Mouse (Mus musculus) Patski (cell line): ENCODE data around the gene Gsn. TPM values are rescaled to one million over a fixed set of nuclear protein-coding genes. Genes with fewer than 3 reads are reported as not detected.

Experiments used
- ATAC-seq: fragments of 100-300 bp; one replicate; pipeline ENCODE4 v1.8.0; 2021
- CTCF ChIA-PET: fragments of 350-600 bp; sonication (Branson Sonifier 250); formaldehyde crosslinking; loops from one replicate; lab custom pipeline; 2022; ENCODE audit warnings: inconsistent platforms; lab: Charles Lee
- POLR2A ChIA-PET: fragments of 350-600 bp; sonication (Branson Sonifier 250); formaldehyde crosslinking; loops from one replicate; lab custom pipeline; 2022; ENCODE audit warnings: antibody characterized with exemption, inconsistent platforms; lab: Charles Lee
- DNase-seq: peaks from one replicate; pipeline ENCODE4 v3.0.0-alpha.2; 2011; ENCODE audit warnings: low read depth, low spot score
- H3K27me3 ChIP-seq: fragments of 371-371 bp; one replicate; pipeline ENCODE4 v1.5.1; 2021
- CTCF ChIP-seq: fragments of 100-300 bp; IDR thresholded peaks from one replicate; pipeline ENCODE4 v1.5.1; 2021
- in situ Hi-C: fragments of 300-500 bp; cut with MboI; formaldehyde crosslinking; loops from 3 replicates; pipeline ENCODE4 v1.11.1; 2018; ENCODE audit warnings: low pct_unique_long_range_greater_than_20kb, mixed read lengths
- polyA plus RNA-seq: library from polyadenylated mRNA; unstranded; gene quantifications from one replicate; pipeline ENCODE4 v1.2.3, GENCODE M21; 2021

The Gsn gene
- polyA plus RNA-seq, 1 experiment from 2014 or later: 207 TPM

- TF ChIP-seq CTCF: no peak
- no peaks in the 10 kb centered on the region for H3K27me3 ChIP-seq
- ChIA-PET POLR2A (no interaction called here), CTCF (no interaction called here)
- in situ Hi-C loops: loop anchor here (10.0 kb wide), 1 partner anchor 146 kb away; the partner anchor contains the start of gene 4930568D16Rik
- ATAC-seq: no peak
- DNase-seq: no peak
Measured at GRCm38 (mm10) chr2:35218736-35219135, 37.4 kb upstream of the Gsn start.

- ATAC-seq: no peak
- H3K27me3 ChIP-seq: no peaks in the 10 kb centered on the region
- POLR2A ChIA-PET: no interaction called here
- in situ Hi-C loops: no loop called here
- TF ChIP-seq CTCF: no peak
- CTCF ChIA-PET: interaction anchor here (4.2 kb wide), 1 partner anchor 8 kb away, joined by 15 read pairs; no protein-coding TSS in a partner anchor
- DNase-seq: no peak
Measured at GRCm38 (mm10) chr2:35222822-35223391, 33.3 kb upstream of the Gsn start.

GRCm38 (mm10) chr2:35224285-35224684 lies 31.9 kb upstream of the Gsn start:
- no peak for DNase-seq
- CTCF ChIA-PET: interaction anchor here (4.2 kb wide), 1 partner anchor 9 kb away, joined by 15 read pairs; no protein-coding TSS in a partner anchor
- H3K27me3 ChIP-seq: no peaks in the 10 kb centered on the region
- no peak for ATAC-seq
- no peak for TF ChIP-seq CTCF
- in situ Hi-C loops: no loop called here
- POLR2A ChIA-PET: interaction anchor here (0.6 kb wide), 1 partner anchor 550 kb away, joined by 3 read pairs; no protein-coding TSS in a partner anchor

- CTCF ChIA-PET: no interaction called here
- ATAC-seq: no peak
- POLR2A ChIA-PET: no interaction called here
- TF ChIP-seq CTCF: no peak
- no peaks in the 10 kb centered on the region for H3K27me3 ChIP-seq
- in situ Hi-C loops: loop anchor here (5.0 kb wide), 1 partner anchor 34 kb away; no protein-coding TSS in a partner anchor
- no peak for DNase-seq
Measured at GRCm38 (mm10) chr2:35228145-35228544, 28.0 kb upstream of the Gsn start.

- DNase-seq: peak; percentile 75
- no peaks in the 10 kb centered on the region for H3K27me3 ChIP-seq
- no peak for TF ChIP-seq CTCF
- ChIA-PET CTCF (interaction anchor here (3.0 kb wide), 1 partner anchor 15 kb away, joined by 9 read pairs; no protein-coding TSS in a partner anchor), POLR2A (no interaction called here)
- in situ Hi-C loops: no loop called here
- ATAC-seq: peak; percentile 91
Measured at GRCm38 (mm10) chr2:35230215-35230614, 26.0 kb upstream of the Gsn start.

GRCm38 (mm10) chr2:35231871-35232270 lies 24.3 kb upstream of the Gsn start:
- no peak for TF ChIP-seq CTCF
- in situ Hi-C loops: no loop called here
- CTCF ChIA-PET: interaction anchor here (1.2 to 3.0 kb wide), 2 partner anchors 15 to 17 kb away, joined by 3 to 9 read pairs; no protein-coding TSS in a partner anchor
- no peaks in the 10 kb centered on the region for H3K27me3 ChIP-seq
- no peak for ATAC-seq
- no peak for DNase-seq
- POLR2A ChIA-PET: no interaction called here

- DNase-seq (no peak), ATAC-seq (no peak)
- ChIA-PET CTCF (interaction anchor here (1.2 kb wide), 1 partner anchor 16 kb away, joined by 3 read pairs; no protein-coding TSS in a partner anchor), POLR2A (no interaction called here)
- in situ Hi-C loops: no loop called here
- H3K27me3 ChIP-seq: no peaks in the 10 kb centered on the region
- no peak for TF ChIP-seq CTCF
Measured at GRCm38 (mm10) chr2:35232595-35233445, 23.4 kb upstream of the Gsn start.

- ChIA-PET POLR2A (no interaction called here), CTCF (no interaction called here)
- no peaks in the 10 kb centered on the region for H3K27me3 ChIP-seq
- no peak for DNase-seq
- TF ChIP-seq CTCF: no peak
- in situ Hi-C loops: no loop called here
- ATAC-seq: no peak
Measured at GRCm38 (mm10) chr2:35233898-35234297, 22.3 kb upstream of the Gsn start.

GRCm38 (mm10) chr2:35235021-35235420 lies 21.2 kb upstream of the Gsn start:
- no peak for ATAC-seq
- DNase-seq: no peak
- no peaks in the 10 kb centered on the region for H3K27me3 ChIP-seq
- in situ Hi-C loops: no loop called here
- CTCF ChIA-PET: interaction anchor here (1.0 to 1.1 kb wide), 2 partner anchors 10 to 20 kb away, joined by 5 read pairs; no protein-coding TSS in a partner anchor
- POLR2A ChIA-PET: no interaction called here
- no peak for TF ChIP-seq CTCF

- H3K27me3 ChIP-seq: no peaks in the 10 kb centered on the region
- POLR2A ChIA-PET: interaction anchor here (1.3 kb wide), 1 partner anchor 30 kb away, joined by 4 read pairs; no protein-coding TSS in a partner anchor
- TF ChIP-seq CTCF: no peak
- DNase-seq: no peak
- no peak for ATAC-seq
- CTCF ChIA-PET: interaction anchor here (1.4 kb wide), 1 partner anchor 9 kb away, joined by 5 read pairs; no protein-coding TSS in a partner anchor
- in situ Hi-C loops: no loop called here
Measured at GRCm38 (mm10) chr2:35244241-35244640, 11.9 kb upstream of the Gsn start.
